Mouse (Mus musculus) liver, postnatal 0 days (tissue): Measurements from ENCODE around the gene Hcar1.

Experiments used
- CTCF ChIP-seq: sonication (generic); IDR thresholded peaks from 2 replicates; pipeline ENCODE4 v1.5.1; 2016; ENCODE audit warnings: antibody characterized with exemption, low read depth
- EP300 ChIP-seq: IDR thresholded peaks from 2 replicates; pipeline ENCODE4 v1.6.1; 2016; ENCODE audit warnings: antibody characterized with exemption, low read depth, mild to moderate bottlenecking

GRCm38 (mm10) chr5:123874177-123874576 is 5.6 kb downstream of the Hcar1 start:
- no peak for TF ChIP-seq CTCF
- TF ChIP-seq EP300: no peak
